Mouse (Mus musculus): ENCODE results near the gene Maml3. TPM values are rescaled to one million over a fixed set of nuclear protein-coding genes. Genes with fewer than 3 reads are reported as not detected.

Gene Maml3
- polyA plus RNA-seq, 1 experiment from 2014 or later = 4.7 TPM

DNA sequence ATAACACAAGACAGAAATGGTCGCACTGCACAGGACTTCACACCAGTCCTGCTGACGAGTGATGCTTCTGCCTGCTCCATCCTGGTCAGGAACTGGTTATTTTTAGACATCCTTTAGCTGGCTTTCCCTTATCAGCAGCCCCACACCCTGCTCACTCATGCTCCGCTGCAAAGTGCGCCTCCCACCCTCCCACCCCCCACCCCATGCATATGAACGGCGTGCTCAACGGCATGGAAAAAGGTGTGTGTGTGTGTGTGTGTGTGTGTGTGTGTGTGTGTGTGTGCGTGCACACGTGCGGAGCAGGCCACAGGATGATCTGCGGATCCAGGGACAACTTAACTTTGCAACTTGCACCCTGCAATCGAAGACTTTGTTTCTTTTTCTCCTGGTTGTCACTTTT lies 376.4 kb downstream of the Maml3 start:
- peaks cover 6% of the 10 kb centered on the region; the same call in 1 of the 2 replicates for H3K27me3 ChIP-seq (ENCODE audit: low read depth, poor library complexity, severe bottlenecking)
- H3K4me1 ChIP-seq = peaks cover 24% of the 10 kb centered on the region
- H3K27ac ChIP-seq = peak overlapping the region; percentile 70; the same call in 1 of the 2 replicates
- H3K9me3 ChIP-seq (replicated peaks) = no peaks in the 10 kb centered on the region
- no peak for DNase-seq (ENCODE audit: low spot score)
- WGBS = 85% methylated on average over 12 of the region's 12 CpGs
- no peak overlapping the region for H3K4me3 ChIP-seq
- no peaks in the 10 kb centered on the region for H3K36me3 ChIP-seq

DNA sequence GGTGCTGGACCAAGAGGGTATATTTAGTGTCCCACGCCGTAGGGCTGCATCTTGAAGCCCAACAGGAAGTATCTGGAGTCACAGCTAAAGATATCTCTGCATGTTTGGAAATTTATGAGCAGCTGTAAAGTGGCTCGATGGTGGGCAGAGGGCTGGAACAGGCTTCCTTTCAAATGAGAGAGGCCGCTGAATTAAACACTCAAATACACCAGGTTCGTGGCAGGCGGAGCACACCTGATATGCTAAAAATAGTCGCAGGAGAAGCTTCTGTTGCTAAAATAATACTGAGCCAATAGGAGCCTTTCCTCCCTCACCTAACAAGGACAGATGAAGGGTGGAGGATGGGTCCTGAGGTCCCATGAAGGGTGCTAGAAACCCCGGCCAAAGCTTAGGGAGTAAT lies 376.9 kb downstream of the Maml3 start:
- Histone ChIP-seq H3K36me3 (no peaks in the 10 kb centered on the region), H3K4me1 (peaks cover 24% of the 10 kb centered on the region), H3K27ac (peak overlapping the region; percentile 70; the same call in 1 of the 2 replicates), H3K27me3 (ENCODE audit: low read depth, poor library complexity, severe bottlenecking) (peaks cover 2% of the 10 kb centered on the region; the same call in 1 of the 2 replicates), H3K9me3 (replicated peaks) (no peaks in the 10 kb centered on the region), H3K4me3 (no peak overlapping the region)
- no peak for DNase-seq (ENCODE audit: low spot score)
- WGBS = 55% methylated on average over 8 of the region's 8 CpGs

DNA sequence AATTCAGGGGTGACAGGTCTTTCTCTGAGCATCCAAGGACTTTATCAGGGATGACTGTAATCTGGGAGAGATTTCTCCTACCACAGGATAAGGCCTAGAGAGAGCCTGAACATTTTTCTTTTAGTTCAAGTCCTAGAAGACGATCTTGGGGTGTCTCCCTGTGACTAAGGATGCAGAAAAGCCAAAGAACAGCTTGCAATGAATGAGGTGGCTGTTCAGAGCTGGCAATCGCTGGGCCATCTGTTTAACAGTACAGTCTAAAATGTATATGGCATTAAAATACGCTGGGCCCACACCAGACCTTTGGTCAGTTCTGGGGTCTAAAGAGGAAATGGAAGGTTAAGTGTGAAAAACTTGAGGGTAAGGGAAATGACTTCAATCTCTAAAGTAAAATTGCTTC lies 377.4 kb downstream of the Maml3 start:
- Histone ChIP-seq H3K4me3 (no peak overlapping the region), H3K9me3 (replicated peaks) (no peaks in the 10 kb centered on the region), H3K36me3 (no peaks in the 10 kb centered on the region), H3K27me3 (ENCODE audit: low read depth, poor library complexity, severe bottlenecking) (no peaks in the 10 kb centered on the region; the same call in 1 of the 2 replicates), H3K27ac (peak overlapping the region; percentile 70), H3K4me1 (peaks cover 24% of the 10 kb centered on the region)
- WGBS = 76% methylated on average over 3 of the region's 3 CpGs
- DNase-seq (ENCODE audit: low spot score) = no peak

DNA sequence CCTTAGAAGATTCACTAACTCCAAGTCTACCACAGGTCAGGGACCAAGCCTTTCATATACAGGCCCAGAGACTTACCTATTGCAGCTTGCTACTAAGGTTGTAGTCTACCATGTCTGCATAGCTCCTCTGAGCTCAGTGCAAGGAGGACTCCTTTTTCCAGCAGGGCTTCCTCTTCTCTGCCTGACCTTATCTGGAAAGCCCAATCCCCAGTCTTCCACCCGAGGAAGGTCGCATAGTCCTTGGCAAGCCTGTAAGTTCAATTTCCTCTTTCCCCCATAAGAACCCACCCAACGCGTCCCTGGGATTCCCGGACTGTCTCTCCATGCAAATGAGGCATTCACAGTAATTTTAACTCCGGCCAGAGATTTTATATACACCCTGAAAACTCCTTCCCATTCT lies 378.6 kb downstream of the Maml3 start:
- 92% methylated on average over 6 of the region's 6 CpGs for WGBS
- Histone ChIP-seq H3K9me3 (replicated peaks) (no peaks in the 10 kb centered on the region), H3K36me3 (no peaks in the 10 kb centered on the region), H3K4me1 (peaks cover 24% of the 10 kb centered on the region), H3K27ac (no peak overlapping the region), H3K4me3 (no peak overlapping the region), H3K27me3 (ENCODE audit: low read depth, poor library complexity, severe bottlenecking) (no peaks in the 10 kb centered on the region; the same call in 1 of the 2 replicates)
- DNase-seq (ENCODE audit: low spot score) = no peak

DNA sequence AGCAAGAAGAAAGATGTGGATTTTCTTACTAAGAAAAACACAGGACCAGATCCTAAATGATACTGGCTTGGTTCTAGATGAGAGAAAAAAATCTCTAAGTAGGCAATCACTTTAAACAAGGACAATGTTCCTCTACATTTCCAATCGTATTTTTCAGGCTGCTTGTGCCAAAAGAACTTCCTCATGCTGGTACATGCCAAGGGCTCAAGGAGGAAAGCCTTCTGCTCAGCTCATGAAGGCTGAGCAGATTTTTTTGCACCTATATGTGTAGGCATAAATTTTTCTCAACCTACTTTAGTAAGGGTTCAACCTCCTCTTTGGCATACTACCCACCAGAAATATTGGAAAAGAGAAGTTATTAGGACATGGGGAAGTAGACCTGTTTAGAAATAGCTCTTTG lies 384.9 kb downstream of the Maml3 start:
- no peak for DNase-seq (ENCODE audit: low spot score)
- no peak overlapping the region for H3K4me3 ChIP-seq
- no peak overlapping the region for H3K27ac ChIP-seq
- no peaks in the 10 kb centered on the region for H3K36me3 ChIP-seq
- H3K4me1 ChIP-seq = peaks cover 18% of the 10 kb centered on the region
- H3K27me3 ChIP-seq (ENCODE audit: low read depth, poor library complexity, severe bottlenecking) = no peaks in the 10 kb centered on the region
- 78% methylated on average over 1 of the region's 1 CpGs for WGBS
- no peaks in the 10 kb centered on the region for H3K9me3 ChIP-seq (replicated peaks)

DNA sequence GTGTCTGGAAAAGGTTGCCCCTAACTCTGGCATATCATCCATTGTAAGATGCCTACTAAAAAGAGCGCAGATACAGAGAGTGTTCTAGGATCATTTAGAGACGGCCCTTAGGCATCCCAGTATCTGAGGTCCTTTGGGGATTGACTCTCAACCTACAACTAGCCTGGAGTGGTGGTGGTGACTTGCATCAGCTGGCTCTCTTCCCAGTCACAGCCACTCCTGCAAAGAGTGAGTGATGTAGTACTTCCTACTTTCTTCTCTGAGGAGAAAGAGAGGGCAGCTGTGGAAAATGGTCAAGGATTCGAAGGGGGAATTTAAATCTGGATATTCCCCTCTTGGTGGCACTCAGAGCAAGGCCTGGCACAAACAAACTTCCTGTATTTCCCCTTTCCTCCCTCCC lies 385.5 kb downstream of the Maml3 start:
- Histone ChIP-seq H3K4me1 (peaks cover 23% of the 10 kb centered on the region), H3K4me3 (no peak overlapping the region), H3K36me3 (no peaks in the 10 kb centered on the region), H3K27ac (no peak overlapping the region), H3K9me3 (replicated peaks) (no peaks in the 10 kb centered on the region), H3K27me3 (ENCODE audit: low read depth, poor library complexity, severe bottlenecking) (no peaks in the 10 kb centered on the region)
- DNase-seq (ENCODE audit: low spot score) = no peak
- 95% methylated on average over 3 of the region's 3 CpGs for WGBS

DNA sequence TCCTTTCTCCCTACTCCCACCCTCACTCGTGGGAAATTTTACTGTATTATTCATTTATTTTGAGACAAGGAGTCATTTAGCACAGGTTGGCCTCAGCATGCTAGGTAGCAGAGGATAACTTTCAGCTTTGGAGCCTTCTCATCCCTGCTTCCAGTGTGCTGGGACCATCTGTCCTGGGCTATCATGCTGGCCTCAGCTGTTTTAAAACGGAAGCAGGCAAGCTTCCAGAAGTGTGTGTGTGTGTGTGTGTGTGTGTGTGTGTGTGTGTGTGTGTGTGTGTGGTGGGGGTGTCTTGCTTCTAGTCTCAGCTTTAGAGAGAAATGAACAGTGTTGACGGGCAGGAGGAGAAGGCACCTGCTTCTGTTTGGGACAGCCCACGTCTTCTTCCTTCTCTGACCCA lies 387.0 kb downstream of the Maml3 start:
- H3K4me3 ChIP-seq = no peak overlapping the region
- H3K27me3 ChIP-seq (ENCODE audit: low read depth, poor library complexity, severe bottlenecking) = no peaks in the 10 kb centered on the region
- H3K4me1 ChIP-seq = peaks cover 35% of the 10 kb centered on the region
- H3K27ac ChIP-seq = 0 out of 2 replicates have a peak overlapping the region, but pooled peaks have one; percentile 20
- no peaks in the 10 kb centered on the region for H3K9me3 ChIP-seq (replicated peaks)
- H3K36me3 ChIP-seq = no peaks in the 10 kb centered on the region
- 83% methylated on average over 4 of the region's 4 CpGs for WGBS
- DNase-seq (ENCODE audit: low spot score) = no peak

DNA sequence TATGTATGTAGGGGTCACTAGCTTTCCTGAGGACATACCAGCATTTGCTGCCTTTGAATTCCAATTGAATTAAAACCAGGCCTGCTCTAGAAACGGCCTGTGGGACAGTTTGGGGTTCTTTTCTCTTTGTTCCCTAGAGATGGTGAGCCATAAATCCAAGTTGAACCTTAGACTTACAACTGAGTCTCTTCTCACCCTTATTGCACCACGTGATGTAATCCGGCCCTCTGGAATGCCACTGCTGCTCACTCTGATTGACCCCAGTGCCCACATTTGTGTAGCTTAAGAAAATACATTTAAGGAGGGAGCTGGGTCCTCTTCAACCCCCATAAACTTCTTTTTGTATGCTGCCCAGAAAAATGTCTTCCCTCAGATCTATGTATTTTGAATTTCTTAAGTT lies 387.4 kb downstream of the Maml3 start:
- no peaks in the 10 kb centered on the region for H3K27me3 ChIP-seq (ENCODE audit: low read depth, poor library complexity, severe bottlenecking)
- no peak for DNase-seq (ENCODE audit: low spot score)
- WGBS = 17% methylated on average over 3 of the region's 3 CpGs
- H3K9me3 ChIP-seq (replicated peaks) = no peaks in the 10 kb centered on the region
- H3K27ac ChIP-seq = peak overlapping the region; percentile 20; the same call in 1 of the 2 replicates
- no peak overlapping the region for H3K4me3 ChIP-seq
- peaks cover 40% of the 10 kb centered on the region for H3K4me1 ChIP-seq
- H3K36me3 ChIP-seq = no peaks in the 10 kb centered on the region

DNA sequence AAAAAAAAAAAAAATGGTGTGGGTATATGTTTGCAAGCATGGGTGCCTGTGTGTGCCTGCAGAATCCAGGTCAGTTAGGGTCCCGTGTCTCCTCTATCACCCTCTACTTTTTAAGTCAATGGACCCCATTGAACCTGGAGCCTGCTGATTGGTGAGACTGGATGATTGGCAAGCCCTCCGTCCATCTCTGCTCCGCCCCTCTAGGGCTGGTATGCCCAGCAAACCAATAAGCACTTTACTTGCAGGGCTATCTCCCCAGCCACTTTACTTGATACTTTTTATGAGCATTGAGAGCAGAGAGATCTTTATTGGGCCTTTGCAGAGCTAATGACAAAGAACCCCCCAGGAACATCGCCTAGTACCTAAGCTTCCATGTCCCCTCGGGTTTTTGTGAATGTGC lies 390.4 kb downstream of the Maml3 start:
- Histone ChIP-seq H3K4me1 (peaks cover 47% of the 10 kb centered on the region), H3K27me3 (ENCODE audit: low read depth, poor library complexity, severe bottlenecking) (no peaks in the 10 kb centered on the region), H3K36me3 (no peaks in the 10 kb centered on the region), H3K27ac (peak overlapping the region; percentile 17; the same call in 1 of the 2 replicates), H3K9me3 (replicated peaks) (no peaks in the 10 kb centered on the region), H3K4me3 (no peak overlapping the region)
- no peak for DNase-seq (ENCODE audit: low spot score)
- WGBS = 79% methylated on average over 5 of the region's 5 CpGs

DNA sequence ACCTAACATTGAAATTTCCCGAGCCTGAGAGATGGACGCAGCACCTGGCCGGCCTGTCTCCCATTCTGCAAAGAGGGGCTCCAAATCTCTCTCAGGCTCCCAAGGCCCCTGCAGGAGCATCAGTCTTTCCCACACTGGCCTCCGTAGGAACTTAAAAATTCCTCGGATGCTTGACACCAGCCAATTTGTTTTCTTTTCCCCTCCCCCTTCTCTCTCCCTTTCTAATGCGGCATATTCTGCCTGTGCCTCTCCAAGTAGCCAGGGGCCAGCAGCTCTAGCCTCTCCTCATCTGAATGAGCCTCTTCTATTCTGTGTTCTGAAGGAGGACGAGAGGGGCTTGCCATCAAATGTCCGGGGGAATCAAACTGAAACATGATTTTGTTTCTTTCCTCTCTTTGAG lies 391.6 kb downstream of the Maml3 start:
- WGBS = 12% methylated on average over 8 of the region's 8 CpGs
- Histone ChIP-seq H3K4me1 (peaks cover 52% of the 10 kb centered on the region), H3K36me3 (no peaks in the 10 kb centered on the region), H3K9me3 (replicated peaks) (no peaks in the 10 kb centered on the region), H3K27me3 (ENCODE audit: low read depth, poor library complexity, severe bottlenecking) (no peaks in the 10 kb centered on the region), H3K27ac (peak overlapping the region; percentile 63), H3K4me3 (no peak overlapping the region)
- DNase-seq (ENCODE audit: low spot score) = no peak

DNA sequence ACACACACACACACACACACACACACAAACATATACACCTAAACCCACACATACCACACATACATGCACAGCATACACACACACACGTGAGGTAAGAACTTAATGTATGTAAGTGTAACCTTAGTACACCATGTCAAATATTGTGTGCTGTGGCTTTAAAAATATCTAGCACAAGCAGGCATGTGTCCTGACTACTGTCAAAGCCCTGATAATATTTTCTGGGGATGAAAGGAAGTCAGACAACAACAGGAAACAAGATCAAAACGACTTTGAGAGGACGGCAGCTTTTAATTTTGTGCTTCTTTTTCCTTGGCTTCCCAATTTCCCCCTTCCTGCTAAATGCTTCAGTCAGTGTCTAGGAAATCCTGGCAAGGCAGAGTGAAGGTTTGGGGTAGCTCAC lies 392.5 kb downstream of the Maml3 start:
- WGBS = 26% methylated on average over 3 of the region's 3 CpGs
- Histone ChIP-seq H3K27me3 (ENCODE audit: low read depth, poor library complexity, severe bottlenecking) (no peaks in the 10 kb centered on the region), H3K36me3 (no peaks in the 10 kb centered on the region), H3K27ac (peak overlapping the region; percentile 36; the same call in 1 of the 2 replicates), H3K4me3 (no peak overlapping the region), H3K4me1 (peaks cover 44% of the 10 kb centered on the region), H3K9me3 (replicated peaks) (no peaks in the 10 kb centered on the region)
- no peak for DNase-seq (ENCODE audit: low spot score)

DNA sequence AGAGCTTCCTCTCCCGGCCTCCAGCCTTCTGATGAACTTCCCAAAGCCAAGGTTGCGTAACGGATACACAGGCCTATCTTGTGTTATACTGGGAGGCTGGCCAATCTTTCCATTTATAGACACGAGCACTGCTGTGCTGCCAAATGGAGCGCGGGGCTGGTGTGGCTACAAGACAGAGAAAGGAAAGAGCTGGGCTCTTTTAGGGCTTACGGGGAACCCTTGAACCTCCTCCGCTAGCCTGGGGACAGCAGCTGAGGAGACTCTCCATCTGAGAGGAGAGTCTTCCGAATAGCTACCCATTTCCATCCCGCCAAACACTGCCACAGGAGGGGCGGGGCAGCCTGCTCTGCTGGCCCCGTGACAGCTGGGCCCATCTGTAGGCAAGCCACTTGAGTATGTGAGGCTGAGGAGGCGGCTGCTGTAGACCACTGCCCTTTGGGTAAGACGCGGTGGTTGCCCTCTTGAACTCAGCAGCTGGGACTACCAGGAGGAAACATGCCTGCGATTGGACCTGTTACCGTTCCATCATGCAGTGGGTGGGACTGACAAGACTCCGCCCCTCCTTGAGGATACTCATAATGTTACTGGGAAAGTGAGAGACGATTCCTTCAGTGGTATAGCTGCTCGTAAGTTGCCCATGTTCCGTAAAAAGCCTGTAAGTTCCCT lies 396.0 kb downstream of the Maml3 start:
- H3K36me3 ChIP-seq = no peaks in the 10 kb centered on the region
- H3K27ac ChIP-seq = no peak overlapping the region
- H3K4me1 ChIP-seq = peaks cover 29% of the 10 kb centered on the region
- DNase-seq (ENCODE audit: low spot score) = no peak
- H3K4me3 ChIP-seq = no peak overlapping the region
- H3K27me3 ChIP-seq (ENCODE audit: low read depth, poor library complexity, severe bottlenecking) = no peaks in the 10 kb centered on the region; the same call in 1 of the 2 replicates
- no peaks in the 10 kb centered on the region for H3K9me3 ChIP-seq (replicated peaks)
- WGBS = 76% methylated on average over 21 of the region's 21 CpGs

DNA sequence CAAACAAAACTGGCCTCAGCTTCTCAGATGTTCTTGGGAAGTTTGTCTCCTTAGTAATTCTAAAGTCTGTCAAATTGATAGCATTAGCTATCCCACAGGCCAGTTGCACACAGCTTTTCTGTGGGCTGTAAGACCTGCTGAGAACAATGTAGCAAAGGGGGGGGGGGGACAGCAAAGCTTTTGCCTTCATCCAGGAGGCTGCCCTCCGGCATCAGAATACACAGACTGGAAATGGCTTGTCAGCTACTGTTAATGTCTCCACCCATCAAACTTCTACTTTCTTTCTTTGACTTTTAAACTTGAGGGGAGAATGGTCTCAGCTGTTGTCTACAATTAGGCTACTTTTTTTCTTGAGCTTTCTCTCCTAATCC lies 396.5 kb downstream of the Maml3 start:
- Histone ChIP-seq H3K4me3 (no peak overlapping the region), H3K9me3 (replicated peaks) (no peaks in the 10 kb centered on the region), H3K27me3 (ENCODE audit: low read depth, poor library complexity, severe bottlenecking) (no peaks in the 10 kb centered on the region; the same call in 1 of the 2 replicates), H3K36me3 (no peaks in the 10 kb centered on the region), H3K4me1 (peaks cover 29% of the 10 kb centered on the region), H3K27ac (no peak overlapping the region)
- 100% methylated on average over 1 of the region's 1 CpGs for WGBS
- no peak for DNase-seq (ENCODE audit: low spot score)

DNA sequence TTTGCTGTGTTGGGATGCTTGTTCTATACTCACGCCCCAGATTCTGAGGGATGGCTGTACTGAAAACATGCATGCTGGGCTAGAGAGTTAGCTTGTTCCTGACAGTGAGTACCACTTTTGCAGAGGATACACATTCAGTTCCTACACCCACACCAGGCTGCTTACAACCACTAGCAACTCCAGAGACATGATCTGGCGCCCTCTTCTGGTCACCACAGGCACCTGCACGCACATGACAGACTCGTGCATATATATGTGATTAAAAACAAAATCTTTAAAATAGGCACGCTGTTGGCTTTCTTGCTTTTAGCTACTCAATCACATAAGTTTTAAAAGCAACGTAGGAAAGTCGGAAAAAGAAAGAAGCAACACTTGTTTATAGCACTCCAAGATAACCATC lies 399.7 kb downstream of the Maml3 start:
- Histone ChIP-seq H3K27ac (no peak overlapping the region), H3K9me3 (replicated peaks) (no peaks in the 10 kb centered on the region), H3K36me3 (no peaks in the 10 kb centered on the region), H3K27me3 (ENCODE audit: low read depth, poor library complexity, severe bottlenecking) (no peaks in the 10 kb centered on the region; the same call in 1 of the 2 replicates), H3K4me1 (peaks cover 43% of the 10 kb centered on the region), H3K4me3 (no peak overlapping the region)
- DNase-seq (ENCODE audit: low spot score) = no peak
- 86% methylated on average over 7 of the region's 7 CpGs for WGBS

Data from limb, embryonic 10.5 days (tissue).